Mouse (Mus musculus): Measurements from ENCODE around the gene Zfp523. TPM values are rescaled to one million over a fixed set of nuclear protein-coding genes. Genes with fewer than 3 reads are reported as not detected.

The Zfp523 gene
- 85.2 and 111 TPM in 2 replicates for polyA plus RNA-seq (2012; rRNA removed)

DNA sequence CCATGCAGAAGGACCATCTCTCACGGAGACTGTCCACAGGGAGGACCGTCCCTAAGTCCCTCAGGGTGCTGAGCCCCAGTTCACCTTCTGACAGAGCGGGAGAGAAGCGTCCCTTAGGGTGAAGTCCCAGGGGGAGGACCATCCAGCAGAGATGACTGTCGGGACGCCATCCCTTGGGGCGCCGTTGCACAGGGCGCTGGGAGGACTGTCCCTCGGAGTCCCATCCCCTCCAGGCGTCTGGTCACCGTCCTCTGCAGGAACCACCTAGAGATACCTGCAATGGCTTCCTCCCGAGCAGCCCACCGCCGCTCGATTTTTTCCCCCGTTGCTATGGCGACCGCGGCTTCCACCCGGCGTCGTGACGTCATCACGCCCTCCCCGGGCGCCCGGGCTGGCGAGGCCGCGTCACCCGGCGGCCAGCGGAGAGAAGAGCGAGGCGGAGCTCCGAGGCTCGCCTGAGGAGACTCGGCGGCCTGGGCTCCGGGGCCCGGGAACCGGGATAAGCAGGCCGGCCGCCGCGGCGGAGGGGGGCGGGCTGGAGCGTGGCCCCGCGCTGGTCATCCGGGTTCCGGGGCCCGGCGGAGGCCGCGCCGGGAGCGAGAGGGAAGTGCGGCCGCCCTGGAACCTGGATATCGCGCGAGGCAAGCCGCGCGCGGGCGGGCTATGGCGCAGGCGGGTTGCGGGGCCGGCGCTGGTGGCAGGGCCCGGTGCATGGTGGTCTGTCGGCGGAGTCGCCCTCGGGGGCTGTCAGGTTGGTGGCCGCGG is at the start of gene Zfp523:
Gene Zfp523 (plus strand): TSS at position 355 of the 765 bp plus-strand sequence.
- TF ChIP-seq CTCF (IDR thresholded peaks at IDR 0.05; ENCODE audit: borderline replicate concordance, extremely low read depth, insufficient read depth, insufficient read length) = no peak
- peak; percentile 87 for TF ChIP-seq POLR2A (IDR thresholded peaks at IDR 0.05; ENCODE audit: borderline replicate concordance, extremely low read depth, insufficient read depth, insufficient read length, poor library complexity, severe bottlenecking)
- DNase-seq (ENCODE audit: low read depth) = peak; percentile 95

DNA sequence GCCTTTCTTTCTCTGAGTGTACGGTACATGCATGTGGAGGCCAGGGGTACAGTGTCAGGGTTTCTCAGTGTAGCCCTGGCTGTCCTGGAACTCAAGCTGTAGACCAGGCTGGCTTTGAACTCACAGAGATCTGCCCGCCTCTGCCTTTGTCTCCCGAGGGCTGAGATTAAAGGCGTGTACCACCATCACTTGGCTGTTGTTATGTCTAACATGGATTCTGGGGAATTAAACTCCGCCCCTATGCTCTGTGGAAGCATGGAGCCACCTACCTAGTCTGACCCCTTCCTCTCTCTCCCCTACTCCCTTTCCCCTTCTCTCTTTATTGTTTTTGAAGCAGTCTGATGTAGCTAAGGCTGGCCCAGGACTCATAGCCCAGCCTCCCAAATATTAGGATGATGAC is 47.1 kb upstream of the Zfp523 start:
- DNase-seq (ENCODE audit: low read depth) = no peak
- TF ChIP-seq CTCF (IDR thresholded peaks at IDR 0.05; ENCODE audit: borderline replicate concordance, extremely low read depth, insufficient read depth, insufficient read length) = no peak
- TF ChIP-seq POLR2A (IDR thresholded peaks at IDR 0.05; ENCODE audit: borderline replicate concordance, extremely low read depth, insufficient read depth, insufficient read length, poor library complexity, severe bottlenecking) = no peak

DNA sequence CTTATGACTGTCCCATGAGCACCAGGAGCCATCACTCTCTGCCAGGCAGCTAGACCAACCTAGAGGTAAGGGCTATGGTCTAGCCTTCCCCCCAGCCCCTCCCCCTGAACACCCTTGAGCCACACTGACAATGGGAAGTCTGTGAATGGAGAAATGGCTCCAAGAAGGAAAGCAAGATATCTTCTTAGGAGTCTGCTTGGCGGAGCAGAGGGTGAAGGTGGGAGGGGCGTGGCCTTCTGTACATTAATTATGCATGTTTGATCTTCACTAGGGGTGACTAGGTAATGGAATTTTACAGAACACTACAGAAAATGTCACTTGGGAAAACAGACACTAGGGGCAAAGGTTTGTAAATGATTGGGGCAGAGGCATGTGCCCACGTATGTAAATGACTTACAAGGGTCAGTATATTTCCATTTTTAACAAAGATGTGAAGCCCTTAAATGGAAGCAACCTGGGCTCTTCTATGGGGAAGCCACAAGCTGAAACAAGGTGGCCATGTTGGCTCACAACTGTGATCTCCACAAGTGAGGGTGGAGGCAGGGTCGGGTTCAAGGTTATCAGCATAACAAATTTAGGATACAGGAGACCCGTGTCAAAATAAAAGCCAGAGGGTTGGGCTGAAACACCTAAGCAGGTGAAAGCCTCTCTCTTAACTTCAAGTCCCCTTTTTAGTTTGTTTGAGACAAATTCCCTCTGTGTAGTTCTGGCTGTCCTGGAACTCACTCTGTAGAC is 46.4 kb upstream of the Zfp523 start:
- TF ChIP-seq CTCF (IDR thresholded peaks at IDR 0.05; ENCODE audit: borderline replicate concordance, extremely low read depth, insufficient read depth, insufficient read length) = no peak
- TF ChIP-seq POLR2A (IDR thresholded peaks at IDR 0.05; ENCODE audit: borderline replicate concordance, extremely low read depth, insufficient read depth, insufficient read length, poor library complexity, severe bottlenecking) = no peak
- DNase-seq (ENCODE audit: low read depth) = no peak

DNA sequence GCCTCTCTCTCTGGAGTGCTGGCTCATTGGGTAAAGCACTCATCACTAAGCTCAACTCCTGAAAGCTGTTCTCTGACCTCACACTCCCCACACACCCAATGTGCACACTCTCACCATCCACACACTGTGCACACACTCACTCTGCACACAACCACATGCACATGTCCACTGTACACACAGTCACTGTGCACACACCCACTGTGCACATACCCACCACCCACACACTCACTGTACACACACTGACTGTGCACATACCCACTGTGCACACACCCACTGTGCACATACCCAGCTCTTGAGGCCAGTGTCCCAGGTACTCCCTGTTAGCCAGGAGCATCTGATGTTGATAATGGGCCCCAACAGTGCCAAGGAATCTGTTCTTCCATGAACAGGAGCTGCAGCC is 45.8 kb upstream of the Zfp523 start:
- DNase-seq (ENCODE audit: low read depth) = no peak
- TF ChIP-seq POLR2A (IDR thresholded peaks at IDR 0.05; ENCODE audit: borderline replicate concordance, extremely low read depth, insufficient read depth, insufficient read length, poor library complexity, severe bottlenecking) (no peak), CTCF (IDR thresholded peaks at IDR 0.05; ENCODE audit: borderline replicate concordance, extremely low read depth, insufficient read depth, insufficient read length) (no peak)

DNA sequence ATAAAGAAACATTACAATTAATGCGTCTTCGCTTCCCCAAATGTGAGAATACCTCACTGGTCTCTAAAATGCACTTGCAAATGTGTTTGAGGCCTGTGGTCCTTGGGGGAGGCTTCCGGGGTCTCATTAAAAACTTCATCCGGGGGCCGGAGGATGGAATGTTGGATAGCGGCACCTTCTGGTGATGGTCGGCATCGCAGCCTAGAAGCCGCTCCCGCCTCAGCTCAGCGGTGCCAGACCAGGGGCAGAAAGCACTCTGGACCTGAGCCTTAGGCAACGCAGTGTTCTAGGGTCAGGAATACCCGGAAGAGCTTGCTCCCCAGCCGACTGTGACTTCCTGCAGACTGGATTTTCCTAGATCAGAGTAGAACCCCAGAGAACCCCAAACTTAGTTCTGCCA is 43.7 kb upstream of the Zfp523 start:
- peak; percentile 69 for DNase-seq (ENCODE audit: low read depth)
- TF ChIP-seq CTCF (IDR thresholded peaks at IDR 0.05; ENCODE audit: borderline replicate concordance, extremely low read depth, insufficient read depth, insufficient read length) = peak; percentile 85
- no peak for TF ChIP-seq POLR2A (IDR thresholded peaks at IDR 0.05; ENCODE audit: borderline replicate concordance, extremely low read depth, insufficient read depth, insufficient read length, poor library complexity, severe bottlenecking)

DNA sequence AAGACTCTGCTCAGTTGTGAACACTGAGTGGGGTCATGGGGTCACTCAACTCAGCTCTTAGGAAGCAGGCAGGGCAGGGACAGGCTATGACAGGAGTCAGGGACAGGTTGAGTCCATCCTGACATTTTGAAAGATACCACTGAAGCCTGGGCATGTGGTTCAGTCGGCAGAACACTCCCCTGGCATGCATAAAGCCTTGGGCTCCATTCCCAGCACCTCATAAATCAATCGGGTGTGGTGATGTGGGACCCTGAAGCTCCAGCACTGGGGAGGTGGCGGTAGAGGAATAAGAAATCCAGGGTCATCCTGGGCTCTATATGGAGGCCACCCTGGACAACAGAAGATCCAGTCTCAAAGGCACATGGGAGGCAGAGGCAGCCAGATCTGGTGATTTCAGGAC is 41.4 kb upstream of the Zfp523 start:
- TF ChIP-seq CTCF (IDR thresholded peaks at IDR 0.05; ENCODE audit: borderline replicate concordance, extremely low read depth, insufficient read depth, insufficient read length) = no peak
- TF ChIP-seq POLR2A (IDR thresholded peaks at IDR 0.05; ENCODE audit: borderline replicate concordance, extremely low read depth, insufficient read depth, insufficient read length, poor library complexity, severe bottlenecking) = no peak
- DNase-seq (ENCODE audit: low read depth) = no peak

DNA sequence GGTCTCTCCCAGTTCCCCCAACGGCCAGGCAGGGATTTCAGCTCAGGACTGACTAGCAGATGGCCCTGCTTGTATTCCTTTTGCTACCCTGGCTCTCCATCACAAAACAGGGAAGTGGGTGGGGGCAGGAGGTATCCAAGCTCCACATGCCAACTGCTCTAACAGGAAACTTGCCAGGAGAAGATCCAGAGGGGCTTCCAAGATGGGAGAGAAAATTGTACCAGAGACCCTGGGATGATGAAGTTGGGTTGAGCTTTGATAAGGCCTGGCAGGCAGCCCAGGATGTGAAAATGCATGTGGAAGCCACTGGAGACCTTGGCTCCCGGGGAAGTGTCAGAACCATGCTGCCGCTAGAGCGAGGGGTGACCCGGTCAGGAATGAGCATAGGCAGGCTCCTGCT is 40.7 kb upstream of the Zfp523 start:
- no peak for TF ChIP-seq CTCF (IDR thresholded peaks at IDR 0.05; ENCODE audit: borderline replicate concordance, extremely low read depth, insufficient read depth, insufficient read length)
- no peak for TF ChIP-seq POLR2A (IDR thresholded peaks at IDR 0.05; ENCODE audit: borderline replicate concordance, extremely low read depth, insufficient read depth, insufficient read length, poor library complexity, severe bottlenecking)
- DNase-seq (ENCODE audit: low read depth) = peak; percentile 68

DNA sequence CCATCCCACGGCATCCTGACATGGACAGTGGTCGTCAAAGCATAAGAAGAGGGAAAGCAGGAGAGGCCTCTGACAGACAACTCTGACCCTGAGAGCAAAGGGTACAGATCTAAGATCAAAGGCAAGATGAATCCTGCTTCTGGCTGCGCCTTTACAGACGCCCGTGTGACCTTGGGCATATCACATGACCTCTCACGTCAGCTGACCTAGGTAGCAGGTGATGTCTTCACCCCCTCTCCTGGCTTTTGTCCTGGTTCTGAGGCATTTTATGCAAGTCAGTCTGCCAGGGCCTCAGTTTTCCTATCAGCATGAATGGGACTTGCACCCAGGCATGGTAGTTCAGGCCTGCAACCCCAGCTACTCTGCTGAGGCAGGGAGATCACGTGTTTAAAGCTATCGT is 38.9 kb upstream of the Zfp523 start:
- TF ChIP-seq POLR2A (IDR thresholded peaks at IDR 0.05; ENCODE audit: borderline replicate concordance, extremely low read depth, insufficient read depth, insufficient read length, poor library complexity, severe bottlenecking) = no peak
- TF ChIP-seq CTCF (IDR thresholded peaks at IDR 0.05; ENCODE audit: borderline replicate concordance, extremely low read depth, insufficient read depth, insufficient read length) = no peak
- DNase-seq (ENCODE audit: low read depth) = no peak

DNA sequence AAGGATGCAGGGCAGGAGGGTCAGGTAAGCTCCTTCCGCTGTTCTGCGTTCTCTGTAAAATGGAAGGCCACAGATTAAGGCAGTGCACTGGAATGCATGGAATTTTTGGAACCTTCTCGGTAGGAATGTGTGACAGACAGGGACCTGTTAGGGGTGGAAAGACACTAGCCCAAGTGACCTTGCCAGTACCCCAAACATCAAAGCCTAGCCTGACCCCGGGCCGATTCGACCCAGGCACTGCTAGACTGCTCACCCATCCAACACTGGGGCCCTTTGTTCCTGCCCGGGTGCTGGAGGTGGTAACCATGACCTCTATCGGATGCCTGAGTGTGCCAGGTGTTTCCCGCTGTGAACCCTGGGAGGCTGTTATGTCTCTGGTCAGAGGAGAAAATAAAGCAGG is 38.2 kb upstream of the Zfp523 start:
- TF ChIP-seq CTCF (IDR thresholded peaks at IDR 0.05; ENCODE audit: borderline replicate concordance, extremely low read depth, insufficient read depth, insufficient read length) (no peak), POLR2A (IDR thresholded peaks at IDR 0.05; ENCODE audit: borderline replicate concordance, extremely low read depth, insufficient read depth, insufficient read length, poor library complexity, severe bottlenecking) (no peak)

DNA sequence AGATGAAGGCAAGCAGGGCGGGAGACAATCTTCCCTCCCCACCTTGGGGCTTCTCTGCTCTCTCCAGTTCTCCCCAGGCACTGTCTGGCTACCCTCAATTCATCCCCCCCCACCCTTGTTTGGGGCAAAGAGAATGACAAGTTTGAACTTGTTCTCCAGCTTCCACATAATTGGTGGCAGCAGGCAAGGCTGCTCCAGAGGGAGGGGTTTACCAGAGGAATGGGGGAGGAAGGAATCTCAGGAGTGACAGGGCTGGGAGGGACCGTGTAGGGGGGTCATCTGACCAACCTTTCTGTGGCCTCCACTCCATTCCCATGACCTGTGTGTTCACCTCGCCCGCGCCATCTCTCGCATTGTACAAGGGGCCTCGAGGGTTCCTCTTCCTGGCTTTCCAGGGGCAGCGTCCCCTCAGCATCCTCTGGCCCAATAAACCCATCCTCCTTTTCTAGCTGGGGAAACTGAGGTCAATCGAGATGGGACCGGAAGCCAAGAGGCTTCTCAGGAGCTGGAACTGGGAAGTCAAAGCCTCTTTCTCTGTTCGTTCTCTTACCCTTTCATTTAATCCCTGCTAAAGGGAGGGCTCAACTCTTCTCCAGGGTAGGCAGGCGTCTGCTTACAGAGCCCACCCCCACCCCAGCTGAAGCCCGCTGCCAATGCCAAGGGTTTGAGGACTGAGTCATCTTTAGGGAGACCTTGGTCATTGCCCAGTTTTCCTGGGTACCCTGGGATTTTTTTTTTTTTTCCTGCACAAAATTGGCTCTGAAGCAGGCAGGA is 36.3 kb upstream of the Zfp523 start:
- TF ChIP-seq POLR2A (IDR thresholded peaks at IDR 0.05; ENCODE audit: borderline replicate concordance, extremely low read depth, insufficient read depth, insufficient read length, poor library complexity, severe bottlenecking) (no peak), CTCF (IDR thresholded peaks at IDR 0.05; ENCODE audit: borderline replicate concordance, extremely low read depth, insufficient read depth, insufficient read length) (no peak)
- peak; percentile 38 for DNase-seq (ENCODE audit: low read depth)

More for the DNA sequence above, 38.2 kb upstream of the Zfp523 start:
- no peak for DNase-seq (ENCODE audit: low read depth)

DNA sequence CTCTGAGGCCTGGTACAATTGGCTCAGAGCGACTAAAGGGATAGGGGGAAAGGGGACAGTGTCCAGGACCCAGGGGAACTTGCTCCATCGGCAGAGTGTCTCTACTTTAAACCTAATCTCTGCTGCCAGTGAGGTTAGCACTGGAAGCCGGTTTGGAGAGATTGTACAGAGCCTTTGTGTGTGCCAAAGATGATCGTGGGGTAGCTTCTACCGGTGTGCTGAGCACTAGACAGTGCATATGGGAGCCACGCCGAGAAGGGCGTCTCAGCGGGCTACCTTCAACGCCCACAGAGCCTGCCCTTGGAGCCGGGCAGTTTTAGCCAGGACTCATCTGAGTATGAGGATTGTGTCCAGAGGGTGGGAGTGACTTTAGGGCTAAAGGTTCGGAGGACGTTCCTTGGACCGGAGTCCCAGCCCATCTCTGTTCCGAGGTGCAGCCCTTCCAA is 35.7 kb upstream of the Zfp523 start:
- peak; percentile 48 for DNase-seq (ENCODE audit: low read depth)
- no peak for TF ChIP-seq CTCF (IDR thresholded peaks at IDR 0.05; ENCODE audit: borderline replicate concordance, extremely low read depth, insufficient read depth, insufficient read length)
- TF ChIP-seq POLR2A (IDR thresholded peaks at IDR 0.05; ENCODE audit: borderline replicate concordance, extremely low read depth, insufficient read depth, insufficient read length, poor library complexity, severe bottlenecking) = no peak

All from brain, embryonic 14.5 days (tissue).